Mouse (Mus musculus) ES-E14 (cell line): ENCODE results near the gene Adgrd1.

Experiments
- CHD2 ChIP-seq: IDR thresholded peaks from 2 replicates; pipeline ENCODE4 v1.6.1; 2014; ENCODE audit warnings: mild to moderate bottlenecking, low read depth, low read length, inconsistent platforms
- ZC3H11A ChIP-seq: IDR thresholded peaks from 2 replicates; pipeline ENCODE4 v1.6.1; 2012; ENCODE audit warnings: low read depth, mild to moderate bottlenecking, inconsistent platforms, low read length, borderline replicate concordance
- ZNF384 ChIP-seq: IDR thresholded peaks from 2 replicates; pipeline ENCODE4 v1.6.1; 2012; ENCODE audit warnings: low read depth, low read length, inconsistent platforms

DNA sequence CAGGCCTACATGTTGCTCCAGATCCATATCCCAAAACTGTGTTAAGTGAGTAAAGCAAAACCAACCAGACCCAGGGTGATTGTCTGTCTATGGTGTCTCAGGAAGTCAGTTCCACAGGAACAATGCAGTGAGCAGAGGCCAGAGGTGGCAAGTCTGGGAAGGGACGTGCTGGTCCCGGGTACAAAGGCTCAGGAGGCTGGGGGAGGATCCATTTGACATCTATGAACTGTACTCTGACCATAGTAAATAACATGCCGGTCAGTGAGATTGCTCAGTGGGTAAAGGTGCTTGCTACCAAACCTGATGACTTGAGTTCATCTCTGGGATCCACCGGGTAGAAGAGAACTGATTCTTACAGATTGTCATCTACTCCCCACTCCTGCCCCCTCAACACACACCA is 3.4 kb upstream of the Adgrd1 start:
- TF ChIP-seq ZNF384, result no peak
- no peak for TF ChIP-seq CHD2
- TF ChIP-seq ZC3H11A, result no peak
